Mouse (Mus musculus) ES-E14 (cell line): Measurements from ENCODE around the gene Ly6g5c. TPM values are rescaled to one million over a fixed set of nuclear protein-coding genes. Genes with fewer than 3 reads are reported as not detected.

Experiments used
- DNase-seq: peaks from one replicate; pipeline ENCODE4 v3.0.0-alpha.2; 2013; ENCODE audit warnings: low read depth, low spot score
- H3K27ac ChIP-seq: 2 replicates; pipeline ENCODE4 v1.5.1; 2012; ENCODE audit warnings: low read depth, mild to moderate bottlenecking, low read length, moderate library complexity, mixed read lengths; ENCODE audit not compliant: poor library complexity, insufficient read depth, severe bottlenecking
- H3K36me3 ChIP-seq: 2 replicates; pipeline ENCODE4 v1.6.1; 2012; ENCODE audit warnings: mild to moderate bottlenecking, low read length, moderate library complexity, mixed read lengths; ENCODE audit not compliant: control insufficient read depth, poor library complexity, insufficient read depth, severe bottlenecking
- H3K4me1 ChIP-seq, 2 experiments: fragments of 150-350 bp in 1 of 2; sonication (generic) in 1 of 2; 2 replicates each; pipeline ENCODE4 v1.6.1; 2012; ENCODE audit warnings: low read length in 2 of 2, mild to moderate bottlenecking in 1 of 2, mixed read lengths in 1 of 2; ENCODE audit not compliant: control insufficient read depth in 2 of 2, insufficient read depth in 2 of 2, poor library complexity in 1 of 2
- H3K4me3 ChIP-seq, 2 experiments: fragments of 150-350 bp in 1 of 2; sonication (generic) in 1 of 2; 2 replicates each; pipeline ENCODE4 v1.5.1; 2012; ENCODE audit warnings: low read length in 2 of 2, low read depth in 1 of 2, mild to moderate bottlenecking in 1 of 2, mixed read lengths in 1 of 2; ENCODE audit not compliant: insufficient read depth in 1 of 2, poor library complexity in 1 of 2, severe bottlenecking in 1 of 2
- H3K9ac ChIP-seq: 2 replicates; pipeline ENCODE4 v1.6.1; 2012; ENCODE audit warnings: low read depth, mild to moderate bottlenecking, low read length, mixed read lengths; ENCODE audit not compliant: poor library complexity, insufficient read depth, severe bottlenecking
- H3K9me3 ChIP-seq: fragments of 150-350 bp; sonication (generic); 2 replicates; pipeline ENCODE4 v1.6.1; 2012; ENCODE audit warnings: low read depth, mild to moderate bottlenecking, low read length; ENCODE audit not compliant: control insufficient read depth, insufficient read depth
- CHD2 ChIP-seq: IDR thresholded peaks from 2 replicates; pipeline ENCODE4 v1.6.1; 2014; ENCODE audit warnings: mild to moderate bottlenecking, low read depth, low read length, inconsistent platforms
- HCFC1 ChIP-seq: IDR thresholded peaks from 2 replicates; pipeline ENCODE4 v1.6.1; 2012; ENCODE audit warnings: low read length, inconsistent platforms, borderline replicate concordance; ENCODE audit not compliant: insufficient read depth
- MAFK ChIP-seq: IDR thresholded peaks from 2 replicates; pipeline ENCODE4 v1.6.1; 2014; ENCODE audit warnings: mild to moderate bottlenecking, low read depth, low read length, inconsistent platforms; ENCODE audit not compliant: insufficient read depth
- ZC3H11A ChIP-seq: IDR thresholded peaks from 2 replicates; pipeline ENCODE4 v1.6.1; 2012; ENCODE audit warnings: low read depth, mild to moderate bottlenecking, inconsistent platforms, low read length, borderline replicate concordance
- ZNF384 ChIP-seq: IDR thresholded peaks from 2 replicates; pipeline ENCODE4 v1.6.1; 2012; ENCODE audit warnings: low read depth, low read length, inconsistent platforms
- in situ Hi-C, 2 experiments: fragments of 600-800 bp; cut with MboI; formaldehyde crosslinking; loops; one replicate each; pipeline ENCODE4 v1.15.1; 2025; ENCODE audit warnings: low sequenced_read_pairs in 2 of 2, inconsistent platforms in 1 of 2; ENCODE audit not compliant: unreplicated experiment in 2 of 2
- total RNA-seq: library from RNA; depleted of rRNA; stranded (reverse); fragments of 300-350 nt; gene quantifications from 2 replicates; pipeline ENCODE4 v1.2.3, GENCODE M21; 2012

The Ly6g5c gene
- total RNA-seq, 1 experiment, result 0.49 TPM

- H3K9me3 ChIP-seq, result no peaks in the 10 kb centered on the region
Observed at GRCm38 (mm10) chr17:35153077-35153476, 45.0 kb downstream of the Ly6g5c start.

GRCm38 (mm10) chr17:35153931-35154330 is 45.9 kb downstream of the Ly6g5c start:
- Histone ChIP-seq H3K36me3 (peaks cover 94% of the 10 kb centered on the region), H3K4me1 (0 out of 4 replicates have a peak, but pooled peaks cover 0 to 4% of the 10 kb centered on the region in 2 experiments), H3K4me3 (no peak overlapping the region), H3K9me3 (no peaks in the 10 kb centered on the region), H3K9ac (no peak overlapping the region), H3K27ac (no peak overlapping the region)
- DNase-seq, result no peak
- no peak for TF ChIP-seq ZC3H11A
- TF ChIP-seq MAFK, result no peak
- TF ChIP-seq HCFC1, result no peak
- no peak for TF ChIP-seq ZNF384
- no peak for TF ChIP-seq CHD2
- in situ Hi-C loops, result no loop called here

More at GRCm38 (mm10) chr17:35153077-35153476, 45.0 kb downstream of the Ly6g5c start:
- no peak for DNase-seq
- H3K36me3 ChIP-seq, result peaks cover 93% of the 10 kb centered on the region
- no peak overlapping the region for H3K9ac ChIP-seq
- in situ Hi-C loops, result no loop called here
- H3K4me1 ChIP-seq, result 0 out of 4 replicates have a peak, but pooled peaks cover 0 to 4% of the 10 kb centered on the region in 2 experiments
- TF ChIP-seq HCFC1 (no peak), ZNF384 (no peak), MAFK (no peak), ZC3H11A (no peak), CHD2 (no peak)
- no peak overlapping the region for H3K4me3 ChIP-seq
- H3K27ac ChIP-seq, result no peak overlapping the region

DNA sequence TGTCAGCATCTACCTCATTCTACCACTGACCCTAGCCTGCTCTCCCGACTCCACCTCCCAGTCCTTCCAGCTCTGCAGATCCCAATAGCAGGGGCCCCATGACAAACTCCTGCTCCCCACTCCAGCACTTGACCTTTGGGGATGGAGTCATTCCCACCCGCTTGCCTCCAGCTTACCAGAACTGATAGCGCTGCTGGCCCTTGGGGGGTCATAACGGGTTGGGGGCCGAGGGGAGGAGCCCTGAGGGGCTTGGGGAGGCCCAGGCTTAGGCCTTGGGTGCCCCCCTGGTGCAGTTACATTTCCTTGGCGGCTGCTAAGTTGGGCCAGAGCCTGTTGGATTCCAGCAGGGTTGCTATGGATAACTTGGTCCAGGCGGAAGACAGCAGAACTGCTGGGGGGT is 46.5 kb downstream of the Ly6g5c start:
- peaks cover 95% of the 10 kb centered on the region for H3K36me3 ChIP-seq
- in situ Hi-C loops, result no loop called here
- no peak for DNase-seq
- no peak overlapping the region for H3K9ac ChIP-seq
- no peak overlapping the region for H3K4me3 ChIP-seq
- no peak overlapping the region for H3K27ac ChIP-seq
- no peaks in the 10 kb centered on the region for H3K9me3 ChIP-seq
- H3K4me1 ChIP-seq, result 0 out of 4 replicates have a peak, but pooled peaks cover 0 to 4% of the 10 kb centered on the region in 2 experiments
- TF ChIP-seq ZC3H11A, result no peak
- TF ChIP-seq HCFC1, result no peak
- TF ChIP-seq ZNF384, result no peak
- no peak for TF ChIP-seq CHD2

- H3K36me3 ChIP-seq, result peaks cover 95% of the 10 kb centered on the region
- no peak for TF ChIP-seq CHD2
- no peak for TF ChIP-seq HCFC1
- no peak for TF ChIP-seq ZNF384
- TF ChIP-seq ZC3H11A, result no peak
- no peak for TF ChIP-seq MAFK
- H3K4me1 ChIP-seq, result 0 out of 4 replicates have a peak, but pooled peaks cover 0 to 4% of the 10 kb centered on the region in 2 experiments
- H3K9me3 ChIP-seq, result no peaks in the 10 kb centered on the region
- in situ Hi-C loops, result no loop called here
- DNase-seq, result no peak
- no peak overlapping the region for H3K4me3 ChIP-seq
- no peak overlapping the region for H3K27ac ChIP-seq
- H3K9ac ChIP-seq, result no peak overlapping the region
Observed at GRCm38 (mm10) chr17:35155451-35155850, 47.4 kb downstream of the Ly6g5c start.
